Mouse (Mus musculus) ovary, postnatal 36 days (tissue): ENCODE results near the gene Bnc2.

ENCODE experiments used
- DNase-seq: peaks from one replicate; pipeline ENCODE4 v3.0.0; 2022; ENCODE audit warnings: low spot score, mixed read lengths

The Bnc2 gene

DNA sequence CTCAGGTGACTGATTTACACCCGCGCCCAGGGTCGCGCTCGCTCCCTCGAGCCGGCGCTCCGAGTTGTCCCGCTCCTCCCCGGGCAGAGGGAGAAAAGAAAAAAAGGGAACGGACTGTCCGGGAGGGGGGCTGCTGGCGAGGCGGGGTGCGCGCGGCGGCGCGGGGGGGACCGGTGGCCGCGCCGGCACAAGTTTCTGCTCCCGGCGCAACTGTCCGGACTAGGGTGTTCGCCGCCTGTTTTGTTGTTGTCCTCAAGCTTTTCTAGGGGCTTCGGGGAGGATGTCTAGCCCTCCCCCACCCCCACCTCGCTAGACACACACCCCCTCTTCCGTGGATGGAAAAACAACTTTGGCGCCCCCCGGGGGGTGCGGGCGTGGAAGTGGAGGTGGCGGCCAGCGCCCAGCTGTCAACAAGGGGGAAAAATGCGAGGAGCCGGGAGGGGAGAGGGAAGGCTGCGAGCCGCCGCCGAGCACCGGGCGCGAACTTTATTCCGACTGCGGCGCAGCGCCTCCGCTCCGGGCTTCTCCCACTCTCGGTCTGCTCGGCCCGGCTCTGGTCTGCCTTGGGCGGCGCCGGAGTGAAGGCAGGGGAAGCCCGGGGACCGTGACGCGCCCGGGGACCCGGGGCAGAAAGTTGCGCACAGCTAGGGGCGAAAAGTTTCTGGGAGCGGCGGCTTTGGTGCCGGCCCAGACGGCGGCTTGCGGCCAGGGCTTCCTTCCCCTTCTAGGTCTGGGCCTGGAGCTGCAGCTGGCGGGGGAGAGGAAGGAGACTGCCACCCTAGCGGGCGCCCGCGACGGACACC, at the start of gene Bnc2:
Bnc2 (minus strand) TSS at position 105 of the 803 bp plus-strand sequence.
- DNase-seq, result peak; percentile 64

DNA sequence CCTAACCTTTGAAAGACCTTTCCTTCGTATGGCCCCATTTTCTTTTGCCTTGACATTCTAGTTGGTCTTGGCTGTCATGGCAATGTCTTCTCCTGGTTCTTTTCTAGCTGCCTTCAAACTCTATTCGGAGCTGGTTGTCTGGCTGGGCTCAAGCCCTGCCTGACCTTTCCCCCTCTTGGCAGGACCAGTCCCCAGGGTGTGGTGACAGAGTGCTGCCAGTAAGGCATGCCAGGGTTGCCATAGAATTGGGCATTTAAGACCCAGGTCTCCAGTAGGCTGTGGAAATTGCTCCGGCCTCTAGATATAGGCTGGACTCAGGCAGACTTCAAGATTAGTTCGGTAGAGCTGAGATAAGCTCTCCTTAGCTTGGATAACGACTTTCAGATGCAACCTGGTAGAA, 32.9 kb upstream of the Bnc2 start:
- no peak for DNase-seq

- no peak for DNase-seq
Measured at GRCm38 (mm10) chr4:84685521-84686366, 10.7 kb upstream of the Bnc2 start.

GRCm38 (mm10) chr4:84685009-84685408, 9.9 kb upstream of the Bnc2 start:
- no peak for DNase-seq

GRCm38 (mm10) chr4:84675974-84676315, 870 bp upstream of the Bnc2 start:
- DNase-seq, result no peak

GRCm38 (mm10) chr4:84674318-84675170, 531 bp downstream of the Bnc2 start:
- DNase-seq, result peak; percentile 77

GRCm38 (mm10) chr4:84673681-84674307, 1.3 kb downstream of the Bnc2 start:
- peak; percentile 14 for DNase-seq

- DNase-seq, result peak; percentile 12
Measured at GRCm38 (mm10) chr4:84672181-84672791, 2.8 kb downstream of the Bnc2 start.

GRCm38 (mm10) chr4:84670996-84671395, 4.1 kb downstream of the Bnc2 start:
- DNase-seq, result no peak

- no peak for DNase-seq
Measured at GRCm38 (mm10) chr4:84669650-84670049, 5.4 kb downstream of the Bnc2 start.

DNA sequence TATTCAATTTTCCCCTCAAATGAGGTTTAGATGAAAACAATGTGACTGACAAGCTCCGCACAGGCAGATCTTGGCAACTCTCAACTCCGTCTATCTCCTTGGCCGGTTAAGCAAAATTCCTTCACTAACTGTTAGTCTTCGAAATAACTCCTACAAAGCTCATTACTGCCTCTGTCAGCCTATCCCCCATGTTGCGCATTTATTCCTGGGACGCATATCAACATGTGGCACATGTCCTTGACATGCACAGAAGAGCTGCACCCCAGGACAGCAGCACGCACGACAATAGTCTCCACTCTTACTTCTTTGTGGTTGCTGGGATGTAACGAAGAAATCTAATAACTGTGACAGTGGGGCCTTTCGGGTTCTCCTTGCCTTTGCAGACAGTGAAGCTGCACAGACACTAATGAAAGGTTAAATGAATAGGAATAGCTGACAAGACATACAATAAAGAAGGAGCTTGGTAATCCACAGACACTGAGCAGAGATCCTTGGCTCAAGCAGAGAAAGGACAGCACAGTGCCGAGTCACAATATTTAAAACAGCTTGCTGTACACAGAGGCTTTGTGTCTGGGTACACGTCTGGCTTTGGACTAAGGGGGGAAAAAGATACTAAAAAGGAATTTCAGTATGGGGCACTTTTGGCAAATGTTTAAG, 6.0 kb downstream of the Bnc2 start:
- DNase-seq, result no peak

- no peak for DNase-seq
Measured at GRCm38 (mm10) chr4:84668226-84668625, 6.8 kb downstream of the Bnc2 start.

GRCm38 (mm10) chr4:84662228-84663065, 12.6 kb downstream of the Bnc2 start:
- no peak for DNase-seq

DNA sequence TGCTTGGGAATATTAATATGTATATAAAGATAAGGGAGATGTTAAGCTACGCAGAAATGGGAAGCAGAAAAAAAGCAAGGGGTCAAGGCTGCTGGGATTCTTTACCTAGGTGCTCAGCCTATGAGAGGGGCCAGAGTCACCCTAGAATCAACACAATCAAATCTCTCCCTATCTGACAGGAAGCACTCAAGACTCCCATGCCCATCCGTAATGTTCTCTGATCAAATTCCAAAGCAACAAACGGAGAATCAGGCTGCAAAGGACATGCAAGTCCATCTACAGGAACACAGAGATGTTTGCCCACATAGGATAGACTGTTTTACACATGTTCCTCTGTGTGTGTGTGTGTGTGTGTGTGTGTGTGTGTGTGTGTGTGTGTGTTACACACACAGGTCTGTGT, 13.7 kb downstream of the Bnc2 start:
- no peak for DNase-seq

DNA sequence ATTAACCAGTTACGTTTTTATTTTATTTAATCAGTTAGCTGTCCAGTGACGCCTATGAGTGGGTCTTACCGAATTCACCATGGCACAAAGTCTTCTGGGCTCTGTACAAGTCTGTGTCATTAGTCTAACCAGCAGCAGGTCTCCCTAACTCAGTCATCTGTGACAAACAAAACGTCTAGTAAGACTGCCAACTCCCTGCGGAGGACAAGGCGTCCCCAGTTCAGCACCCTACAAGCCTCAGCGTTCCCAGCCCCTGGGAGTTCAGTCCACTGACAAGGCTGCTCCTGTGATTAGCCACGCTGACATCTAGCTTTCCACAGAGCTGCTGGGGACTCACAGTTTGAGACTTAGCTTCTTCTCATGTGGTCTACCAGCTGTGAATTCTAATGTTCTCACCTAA, 23.3 kb downstream of the Bnc2 start:
- no peak for DNase-seq

GRCm38 (mm10) chr4:84646576-84646975, 28.5 kb downstream of the Bnc2 start:
- no peak for DNase-seq

DNA sequence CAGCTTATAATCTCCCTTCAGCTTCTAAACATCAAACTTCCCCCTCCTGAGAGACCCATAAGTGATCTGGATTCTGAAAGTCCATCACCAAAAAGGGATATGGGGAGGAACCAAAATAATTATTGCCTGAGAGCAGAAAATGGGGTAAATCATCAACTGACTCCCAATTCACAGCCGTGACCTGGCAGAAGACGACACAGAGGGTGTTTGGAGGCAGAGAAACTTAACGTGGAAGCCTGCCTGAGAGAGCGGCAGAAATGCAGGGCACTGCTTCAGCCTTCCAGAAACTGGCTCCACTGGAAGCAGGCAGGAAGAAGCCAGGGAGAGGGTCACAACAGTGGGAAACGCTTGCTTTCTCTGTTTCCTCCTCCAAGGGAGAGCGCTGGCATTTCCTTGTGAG, 35.9 kb downstream of the Bnc2 start:
- DNase-seq, result no peak

DNA sequence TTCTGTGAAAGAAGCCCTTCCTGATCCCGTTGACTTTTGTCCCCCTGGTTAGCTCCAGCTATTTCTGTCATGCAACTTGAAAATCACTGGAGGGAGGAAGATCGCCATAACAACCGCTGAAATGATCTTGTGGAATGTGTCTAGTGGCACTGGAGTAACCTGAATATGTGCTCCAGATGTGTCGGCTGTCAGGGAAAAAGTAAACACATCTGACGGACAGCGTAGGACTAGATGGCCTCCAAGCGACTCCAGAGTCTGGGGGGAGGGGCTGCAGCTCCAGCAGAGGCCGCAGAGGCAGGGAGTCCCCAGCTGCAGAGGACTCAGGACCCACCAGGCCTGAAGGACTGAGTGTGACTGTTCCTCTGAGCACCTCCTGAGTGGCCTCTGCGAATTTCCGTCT, 37.4 kb downstream of the Bnc2 start:
- no peak for DNase-seq

DNA sequence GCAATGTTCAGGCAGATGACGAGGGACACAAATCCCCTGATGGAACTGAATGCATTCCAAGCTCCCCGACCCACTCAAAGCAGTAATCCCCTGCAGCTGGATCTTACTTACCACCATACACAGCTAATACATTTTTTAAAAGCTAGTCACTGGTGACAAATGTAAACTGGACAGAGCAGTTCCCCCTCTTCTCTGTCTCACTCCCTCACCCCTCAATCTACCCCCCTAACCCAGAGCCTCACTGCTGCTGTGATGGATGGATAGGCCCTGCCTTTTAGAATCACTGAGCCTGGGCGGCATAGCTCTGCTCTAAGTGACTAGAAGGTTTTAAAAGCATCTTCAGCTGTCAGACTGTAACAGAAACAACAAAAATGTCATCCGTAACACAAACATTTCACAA, 40.3 kb downstream of the Bnc2 start:
- no peak for DNase-seq

DNA sequence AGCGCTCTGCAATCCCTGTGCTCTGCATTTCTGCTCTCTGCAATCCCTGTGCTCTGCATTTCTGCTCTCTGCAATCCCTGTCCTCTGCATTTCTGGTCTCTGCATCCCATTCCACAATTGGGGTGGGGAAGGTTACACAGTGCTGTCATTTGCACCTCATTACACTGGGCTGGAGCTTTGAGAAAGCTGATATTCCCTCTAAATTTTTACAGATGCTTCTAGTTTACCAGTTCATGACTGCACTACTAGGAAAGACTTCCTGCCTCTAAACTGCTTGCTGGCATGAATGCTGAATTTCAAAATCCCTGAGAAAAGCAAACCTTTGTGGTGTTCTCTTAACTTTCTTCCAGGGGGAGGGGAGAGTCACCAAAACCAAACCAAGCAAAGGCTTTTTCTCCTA, 41.1 kb downstream of the Bnc2 start:
- DNase-seq, result no peak
